Mouse (Mus musculus): ENCODE measurements at regions not wholly inside any gene's neighbourhood (a gene's known extent, or its start where the extent isn't known, plus 50 kb on each side); places are given as distances from the start of the nearest gene placed in this dataset.

GRCm38 (mm10) chr6:39283761-39284415, 77.3 kb upstream of the Kdm7a start:
- intact Hi-C loops (cut with DNase I): no loop called here
- DNase-seq (ENCODE audit: extremely low spot score in 1 of 2, low spot score in 2 of 2): no peak

- intact Hi-C loops (cut with DNase I): no loop called here
- no peak for DNase-seq (ENCODE audit: extremely low spot score in 1 of 2, low spot score in 2 of 2)
These were observed 71.7 kb upstream of the Kdm7a start for GRCm38 (mm10) chr6:39278317-39278716.

- intact Hi-C loops (cut with DNase I): no loop called here
- DNase-seq (ENCODE audit: extremely low spot score in 1 of 2, low spot score in 2 of 2): no peak
These were observed 68.3 kb upstream of the Kdm7a start for GRCm38 (mm10) chr6:39274774-39275502.

GRCm38 (mm10) chr6:39273427-39273826, 66.8 kb upstream of the Kdm7a start:
- DNase-seq (ENCODE audit: extremely low spot score in 1 of 2, low spot score in 2 of 2): no peak
- intact Hi-C loops (cut with DNase I): no loop called here

- intact Hi-C loops (cut with DNase I): no loop called here
These were observed 63.9 kb upstream of the Kdm7a start for GRCm38 (mm10) chr6:39270457-39270856.

GRCm38 (mm10) chr6:39269706-39270105, 63.1 kb upstream of the Kdm7a start:
- intact Hi-C loops (cut with DNase I): no loop called here
- no peak for DNase-seq (ENCODE audit: extremely low spot score in 1 of 2, low spot score in 2 of 2)

More at GRCm38 (mm10) chr6:39270457-39270856, 63.9 kb upstream of the Kdm7a start:
- DNase-seq (ENCODE audit: extremely low spot score in 1 of 2, low spot score in 2 of 2): no peak

- intact Hi-C loops (cut with DNase I): no loop called here
- DNase-seq (ENCODE audit: extremely low spot score in 1 of 2, low spot score in 2 of 2): no peak
These were observed 62.2 kb upstream of the Kdm7a start for GRCm38 (mm10) chr6:39268647-39269428.

- peak in 1 of 2 experiments; percentile 62 for DNase-seq (ENCODE audit: extremely low spot score in 1 of 2, low spot score in 2 of 2)
- intact Hi-C loops (cut with DNase I): no loop called here
These were observed 58.1 kb upstream of the Kdm7a start for GRCm38 (mm10) chr6:39264722-39265121.

- DNase-seq (ENCODE audit: extremely low spot score in 1 of 2, low spot score in 2 of 2): no peak
- intact Hi-C loops (cut with DNase I): no loop called here
These were observed 57.0 kb upstream of the Kdm7a start for GRCm38 (mm10) chr6:39263615-39264014.

- intact Hi-C loops (cut with DNase I): no loop called here
- DNase-seq (ENCODE audit: extremely low spot score in 1 of 2, low spot score in 2 of 2): no peak
These were observed 55.4 kb upstream of the Kdm7a start for GRCm38 (mm10) chr6:39261951-39262350.

- intact Hi-C loops (cut with DNase I): no loop called here
- DNase-seq (ENCODE audit: extremely low spot score in 1 of 2, low spot score in 2 of 2): no peak
These were observed 53.9 kb upstream of the Kdm7a start for GRCm38 (mm10) chr6:39260480-39260879.

GRCm38 (mm10) chr6:39259129-39259528, 52.5 kb upstream of the Kdm7a start:
- intact Hi-C loops (cut with DNase I): loop anchor here (5.0 kb wide), 1 partner anchor 52 kb away; the partner anchor contains the start of gene Kdm7a
- DNase-seq (ENCODE audit: extremely low spot score in 1 of 2, low spot score in 2 of 2): no peak

- DNase-seq (ENCODE audit: extremely low spot score in 1 of 2, low spot score in 2 of 2): no peak
- intact Hi-C loops (cut with DNase I): loop anchor here (5.0 kb wide), 1 partner anchor 51 kb away; the partner anchor contains the start of gene Kdm7a
These were observed 52.1 kb upstream of the Kdm7a start for GRCm38 (mm10) chr6:39258656-39259055.

GRCm38 (mm10) chr6:39257667-39258395, 51.2 kb upstream of the Kdm7a start:
- intact Hi-C loops (cut with DNase I): loop anchor here (5.0 kb wide), 1 partner anchor 51 kb away; the partner anchor contains the start of gene Kdm7a

GRCm38 (mm10) chr6:39257111-39257571, 50.6 kb upstream of the Kdm7a start:
- intact Hi-C loops (cut with DNase I): loop anchor here (5.0 kb wide), 1 partner anchor 50 kb away; the partner anchor contains the start of gene Kdm7a
- DNase-seq (ENCODE audit: extremely low spot score in 1 of 2, low spot score in 2 of 2): peak in 1 of 2 experiments; percentile 49

More at GRCm38 (mm10) chr6:39257667-39258395, 51.2 kb upstream of the Kdm7a start:
- DNase-seq (ENCODE audit: extremely low spot score in 1 of 2, low spot score in 2 of 2): no peak

- peak; percentile 28 to 77 for DNase-seq (ENCODE audit: extremely low spot score in 1 of 2, low spot score in 2 of 2)
- intact Hi-C loops (cut with DNase I): loop anchor here (5.0 kb wide), 1 partner anchor 49 kb away; the partner anchor contains the start of gene Kdm7a
These were observed 49.9 kb upstream of the Kdm7a start for GRCm38 (mm10) chr6:39256304-39257103.

Data from left cerebral cortex, postnatal 10 days (tissue).